In the genomic region with DNA sequence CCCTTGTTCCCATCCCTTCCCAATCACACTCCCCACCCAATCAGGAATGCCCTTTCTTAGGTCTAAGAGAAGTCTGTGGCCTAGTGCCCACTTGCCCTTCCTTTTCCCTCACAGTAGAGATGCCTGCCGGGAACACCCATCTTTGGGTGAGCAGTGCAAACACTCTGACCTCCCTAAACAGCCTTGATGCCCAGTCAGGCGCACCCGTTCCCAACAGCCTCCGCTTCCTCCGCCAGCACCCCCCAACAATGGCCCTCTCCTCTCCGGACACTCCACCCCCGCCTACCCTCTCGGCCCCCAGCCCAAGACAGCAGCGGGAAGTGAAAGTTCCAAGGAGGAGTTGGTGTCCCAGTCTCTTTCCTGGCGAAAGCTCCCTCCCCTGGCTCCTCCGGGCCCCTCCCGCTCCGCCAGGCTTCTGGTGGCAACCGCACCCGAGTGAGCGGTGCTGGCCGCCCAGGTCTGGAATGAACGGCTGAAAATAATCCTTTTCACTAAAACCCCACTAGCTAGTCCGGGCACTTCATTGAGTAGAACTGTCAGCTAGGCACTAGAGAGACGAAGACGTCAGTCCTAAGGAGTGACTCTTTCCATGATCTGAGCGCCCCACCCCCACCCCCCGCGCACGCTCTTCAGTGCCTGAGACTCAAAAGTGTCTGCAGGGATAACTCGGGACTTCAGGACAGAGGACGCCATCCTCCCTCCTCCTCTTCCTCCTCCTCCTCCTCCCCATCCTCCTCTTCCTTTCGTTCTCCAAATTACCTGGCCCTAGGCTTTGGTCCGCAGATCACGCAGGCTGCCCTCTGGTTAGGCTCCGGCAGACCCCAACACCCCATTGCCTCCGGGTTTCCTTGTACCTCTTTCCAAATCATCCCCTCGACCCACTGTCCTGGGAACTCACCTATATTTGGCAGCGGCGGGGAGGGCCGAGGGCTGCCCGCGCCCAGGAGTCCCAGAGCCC, we compare ENCODE assay signal across 8 mouse cellular contexts. TPM values are rescaled to one million over a fixed set of nuclear protein-coding genes. Genes with fewer than 3 reads are reported as not detected.
DNase-seq lines count a peak whose midpoint lies in the region; ATAC-seq and TF ChIP-seq lines count a peak whose summit lies in the region.

No protein-coding gene starts in this region.

- H3K9ac ChIP-seq in intestine, embryonic 15.5 days = peak overlapping the region; percentile 71

- H3K4me3 ChIP-seq in cerebellum, adult 2 months (replicated peaks; ENCODE audit: insufficient read depth, low read depth, low read length) = peak overlapping the region; percentile 62
- H3K4me3 ChIP-seq in intestine, embryonic 15.5 days (replicated peaks) = peak overlapping the region; percentile 69
- H3K4me3 ChIP-seq in lung, adult 2 months (replicated peaks; ENCODE audit: extremely low read depth, low read depth, low read length) = peak overlapping the region; percentile 76

- no peaks in the 10 kb centered on the region for H3K4me1 ChIP-seq in cerebellum, adult 2 months (ENCODE audit: control insufficient read depth, insufficient read depth, low read length)
- H3K4me1 ChIP-seq in intestine, embryonic 15.5 days (replicated peaks) = peaks cover 14% of the 10 kb centered on the region
- peaks cover 10% of the 10 kb centered on the region for H3K4me1 ChIP-seq in lung, adult 2 months (ENCODE audit: control insufficient read depth, insufficient read depth, low read length)

- no peak for TF ChIP-seq POLR2A in cerebellum, adult 2 months (IDR thresholded peaks at IDR 0.05; ENCODE audit: borderline replicate concordance, insufficient read depth, low read length)
- TF ChIP-seq POLR2A in lung, adult 2 months (IDR thresholded peaks at IDR 0.05; ENCODE audit: borderline replicate concordance, extremely low read depth, low read depth, low read length) = peak; percentile 15; the same call in 1 of the 2 replicates

- no peaks in the 10 kb centered on the region for H3K27me3 ChIP-seq in cerebellum, adult 2 months (ENCODE audit: control insufficient read depth, insufficient read depth, low read length)
- no peaks in the 10 kb centered on the region; the same call in 1 of the 2 replicates for H3K27me3 ChIP-seq in intestine, embryonic 15.5 days (replicated peaks)

- peak overlapping the region; percentile 17; the same call in 1 of the 2 replicates for H3K27ac ChIP-seq in cerebellum, adult 2 months (ENCODE audit: insufficient read depth, low read length)
- H3K27ac ChIP-seq in intestine, embryonic 15.5 days = peak overlapping the region; percentile 24; the same call in 1 of the 2 replicates

- WGBS in cerebellum, adult 2 months = 1% methylated on average over 38 of the region's 38 CpGs
- WGBS in intestine, embryonic 15.5 days = 2% methylated on average over 38 of the region's 38 CpGs
- WGBS in lung, adult 2 months = 2% methylated on average over 38 of the region's 38 CpGs

- ATAC-seq in intestine, embryonic 15.5 days = peak; percentile 60

- H3K4me2 ChIP-seq in intestine, embryonic 15.5 days (replicated peaks) = peak overlapping the region; percentile 99

- no peaks in the 10 kb centered on the region for H3K36me3 ChIP-seq in intestine, embryonic 15.5 days

- no peaks in the 10 kb centered on the region for H3K9me3 ChIP-seq in intestine, embryonic 15.5 days

- peak; percentile 14 for DNase-seq in thymus, postnatal 14 days
- no peak for DNase-seq in thymus, postnatal 4 days
- peak; percentile 43 to 57 for DNase-seq in cerebellum, adult 2 months
- peak; percentile 40 to 56 for DNase-seq in gastrocnemius, postnatal 4 days (ENCODE audit: low spot score in 2 of 2)
- peak; percentile 66 for DNase-seq in lung, adult 2 months
- peak; percentile 51 for DNase-seq in retina, postnatal 1 day
- no peak for DNase-seq in layer of hippocampus, adult 11-12 months (ENCODE audit: low spot score)

- no peak for TF ChIP-seq CTCF in cerebellum, adult 2 months (IDR thresholded peaks at IDR 0.05; ENCODE audit: borderline replicate concordance, insufficient read depth, low read depth, low read length)
- TF ChIP-seq CTCF in lung, adult 2 months (IDR thresholded peaks at IDR 0.05; ENCODE audit: insufficient read depth, low read length) = no peak

RNA-seq across cellular contexts. Expression of a gene that starts 0.6 kb away (rescaled TPM):
- polyA plus RNA-seq in cerebellum, adult 2 months (2012; rRNA removed) = 142 and 147 TPM in 2 replicates
- 10 to 100 TPM; 54.6 to 55.8 TPM for total RNA-seq in gastrocnemius, postnatal 4 days (2021)
- 45.5 and 49.5 TPM in 2 replicates for polyA plus RNA-seq in intestine, embryonic 15.5 days (2015; fragmentation: Nextera tagmentation; extraction: Ambion mirVana)
- polyA plus RNA-seq in lung, adult 2 months (2012; rRNA removed) = 190 and 225 TPM in 2 replicates

RNA-seq across cellular contexts. Expression of a gene that starts 11.4 kb away (rescaled TPM):
- polyA plus RNA-seq in cerebellum, adult 2 months (2012; rRNA removed) = 0.36 and 0.64 TPM in 2 replicates
- 1 to 10 TPM; 2.6 to 2.8 TPM for total RNA-seq in gastrocnemius, postnatal 4 days (2021)
- polyA plus RNA-seq in intestine, embryonic 15.5 days (2015; fragmentation: Nextera tagmentation; extraction: Ambion mirVana) = 16.9 and 18.1 TPM in 2 replicates
- polyA plus RNA-seq in lung, adult 2 months (2012; rRNA removed) = 7.3 and 9.3 TPM in 2 replicates

RNA-seq across cellular contexts. Expression of a gene that starts 12.6 kb away (rescaled TPM):
- polyA plus RNA-seq in cerebellum, adult 2 months (2012; rRNA removed) = 0.32 and 0.36 TPM in 2 replicates
- under 1 TPM; 0.12 to 0.16 TPM for total RNA-seq in gastrocnemius, postnatal 4 days (2021)
- polyA plus RNA-seq in intestine, embryonic 15.5 days (2015; fragmentation: Nextera tagmentation; extraction: Ambion mirVana) = 1.4 and 1.5 TPM in 2 replicates
- polyA plus RNA-seq in lung, adult 2 months (2012; rRNA removed) = 0.28 and 0.31 TPM in 2 replicates

RNA-seq across cellular contexts. Expression of a gene that starts 15.9 kb away (rescaled TPM):
- polyA plus RNA-seq in cerebellum, adult 2 months (2012; rRNA removed) = 0.10 and 0.27 TPM in 2 replicates
- total RNA-seq in gastrocnemius, postnatal 4 days (2021) = under 1 TPM; 0.27 to 0.34 TPM
- polyA plus RNA-seq in intestine, embryonic 15.5 days (2015; fragmentation: Nextera tagmentation; extraction: Ambion mirVana) = 1.6 and 1.9 TPM in 2 replicates
- 0.06 TPM in 1 of 2 replicates, not detected in the other for polyA plus RNA-seq in lung, adult 2 months (2012; rRNA removed)

RNA-seq across cellular contexts. Expression of a gene that starts 26.4 kb away (rescaled TPM):
- 31.9 and 37.0 TPM in 2 replicates for polyA plus RNA-seq in cerebellum, adult 2 months (2012; rRNA removed)
- total RNA-seq in gastrocnemius, postnatal 4 days (2021) = not detected
- 9.0 and 9.2 TPM in 2 replicates for polyA plus RNA-seq in intestine, embryonic 15.5 days (2015; fragmentation: Nextera tagmentation; extraction: Ambion mirVana)
- 4.1 and 20.3 TPM in 2 replicates for polyA plus RNA-seq in lung, adult 2 months (2012; rRNA removed)

Comparison
In these comparisons a context has a peak if more than half of its experiments do, and no peak if none do; other contexts are left out.
1. DNase-seq: peak in thymus, postnatal 14 days (single experiment), cerebellum, adult 2 months (2 of 2), gastrocnemius, postnatal 4 days (2 of 2), lung, adult 2 months (single experiment) and retina, postnatal 1 day (single experiment); none in thymus, postnatal 4 days (single experiment) and layer of hippocampus, adult 11-12 months (single experiment).
2. Peak in every context shown above with its lines, with median percentiles within 50 percentile points of each other: H3K4me3 ChIP-seq.